Mouse (Mus musculus): Measurements from ENCODE around the gene Dgcr8.
"Not testable (repeated sequence)": the region's sequence is repeated elsewhere in the genome, so short reads cannot be mapped to it uniquely, and the experiment has no call there.

The Dgcr8 gene

DNA sequence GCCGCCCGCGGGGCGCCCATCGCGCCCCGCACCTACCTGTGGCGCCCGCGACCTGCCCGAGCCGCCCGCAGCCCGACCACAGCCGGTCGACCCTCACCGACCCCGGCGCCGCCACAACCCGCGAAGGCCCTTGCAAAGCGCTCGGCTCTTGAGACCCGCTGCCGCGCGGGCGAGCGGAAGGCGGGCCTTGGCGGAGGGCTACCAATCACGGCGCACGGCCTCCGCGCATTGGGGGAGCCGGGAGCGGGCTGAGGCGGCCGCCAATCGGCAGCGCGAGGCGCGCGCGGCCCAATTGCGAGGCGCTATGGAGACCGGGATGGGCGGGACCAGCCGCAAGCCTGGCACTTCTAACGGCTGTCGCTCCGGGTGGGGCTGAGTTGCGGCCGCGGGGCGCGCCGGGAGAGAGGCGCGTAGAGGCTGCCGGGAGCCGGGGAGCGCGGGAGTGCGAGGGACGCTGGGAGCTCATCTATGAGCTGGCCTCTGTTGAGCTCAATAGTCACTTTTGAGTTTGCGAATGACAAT is at the start of gene Dgcr8:
Gene Dgcr8, minus strand, starts transcription at position 180 of the 522 bp plus-strand sequence.
- in situ Hi-C loops (cut with MboI, MseI): no loop called here

GRCm38 (mm10) chr16:18337261-18337660 is 48.2 kb upstream of the Dgcr8 start:
- in situ Hi-C loops (cut with MboI, MseI): no loop called here

GRCm38 (mm10) chr16:18335981-18336380 is 46.9 kb upstream of the Dgcr8 start:
- in situ Hi-C loops (cut with MboI, MseI): no loop called here

DNA sequence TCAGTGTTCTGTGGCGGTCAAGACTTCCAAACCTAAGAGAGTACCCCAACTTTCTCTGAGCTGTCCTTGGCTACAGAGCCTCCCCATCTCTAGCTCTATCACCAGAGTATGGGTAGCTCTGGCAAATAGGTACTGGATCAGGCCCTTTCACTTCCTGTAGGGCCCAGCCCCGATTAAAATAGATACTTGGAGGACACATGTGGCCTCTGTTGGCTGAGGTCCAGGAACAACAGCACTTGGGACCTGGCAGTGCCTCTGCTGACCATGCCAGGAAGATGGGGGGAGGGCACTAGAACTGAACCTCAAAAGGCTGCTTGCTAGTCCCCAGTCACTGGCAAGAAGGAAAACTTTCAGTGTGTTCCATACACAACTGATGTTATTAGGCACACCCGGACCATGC is 44.9 kb upstream of the Dgcr8 start:
- in situ Hi-C loops (cut with MboI, MseI): no loop called here

DNA sequence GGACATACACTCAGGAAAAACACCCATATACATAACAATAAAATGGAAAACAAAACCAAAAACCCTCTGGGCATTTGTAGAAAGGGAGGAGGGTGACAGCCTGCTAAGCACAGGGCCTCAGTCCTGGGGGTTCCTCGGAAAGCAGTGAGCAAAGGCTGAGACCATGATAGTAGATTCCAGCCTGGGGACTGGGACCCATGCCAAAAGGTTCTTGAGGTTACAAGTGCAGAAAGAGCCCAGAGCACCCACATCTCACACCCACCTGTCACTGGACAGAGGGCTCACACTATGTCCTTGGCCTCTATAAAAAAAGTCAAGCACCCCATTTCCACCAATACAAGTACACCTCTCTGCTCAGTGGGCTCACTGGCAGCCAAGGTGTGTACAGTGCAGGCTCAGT is 39.5 kb upstream of the Dgcr8 start:
- in situ Hi-C loops (cut with MboI, MseI): no loop called here

DNA sequence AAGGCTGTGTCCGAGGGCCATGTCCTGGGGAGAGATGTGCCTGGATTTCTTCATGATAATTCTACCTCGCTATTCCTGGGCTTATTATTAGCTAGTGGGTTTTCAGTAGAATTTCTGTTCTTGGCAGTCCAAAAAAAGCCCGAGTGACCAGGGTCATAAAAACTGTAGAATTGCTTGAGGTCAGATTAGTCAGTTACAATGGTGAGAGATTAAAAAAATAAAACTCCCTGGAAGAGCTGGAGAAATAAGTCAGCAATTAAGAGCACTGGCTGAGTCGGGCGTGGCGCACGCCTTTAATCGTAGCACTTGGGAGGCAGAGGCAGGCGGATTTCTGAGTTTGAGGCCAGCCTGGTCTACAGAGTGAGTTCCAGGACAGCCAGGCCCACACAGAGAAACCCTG is 38.9 kb upstream of the Dgcr8 start:
- in situ Hi-C loops (cut with MboI, MseI): no loop called here

GRCm38 (mm10) chr16:18325741-18326140 is 36.7 kb upstream of the Dgcr8 start:
- in situ Hi-C loops (cut with MboI, MseI): no loop called here

DNA sequence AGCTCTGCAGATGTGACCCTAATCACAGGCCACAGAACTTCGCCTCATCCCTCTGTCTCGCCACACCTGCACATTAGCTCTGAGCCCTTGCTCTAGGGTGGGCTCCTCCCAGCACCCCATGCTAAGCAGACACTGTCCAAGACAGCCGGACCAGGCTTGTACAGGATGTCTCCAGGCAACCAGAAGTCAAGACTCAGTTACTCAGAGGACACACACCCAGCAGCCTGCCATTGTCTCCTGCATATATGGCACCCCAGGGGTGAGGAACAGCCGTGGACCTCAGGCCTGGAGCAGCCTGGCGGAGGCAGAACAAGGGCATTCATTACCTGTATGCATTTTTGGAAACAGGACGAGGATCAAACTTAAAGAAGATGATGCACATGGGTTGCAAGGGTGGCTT is 35.0 kb upstream of the Dgcr8 start:
- in situ Hi-C loops (cut with MboI, MseI): no loop called here

- in situ Hi-C loops (cut with MboI, MseI): no loop called here
Observed at GRCm38 (mm10) chr16:18323460-18323859, 34.4 kb upstream of the Dgcr8 start.

DNA sequence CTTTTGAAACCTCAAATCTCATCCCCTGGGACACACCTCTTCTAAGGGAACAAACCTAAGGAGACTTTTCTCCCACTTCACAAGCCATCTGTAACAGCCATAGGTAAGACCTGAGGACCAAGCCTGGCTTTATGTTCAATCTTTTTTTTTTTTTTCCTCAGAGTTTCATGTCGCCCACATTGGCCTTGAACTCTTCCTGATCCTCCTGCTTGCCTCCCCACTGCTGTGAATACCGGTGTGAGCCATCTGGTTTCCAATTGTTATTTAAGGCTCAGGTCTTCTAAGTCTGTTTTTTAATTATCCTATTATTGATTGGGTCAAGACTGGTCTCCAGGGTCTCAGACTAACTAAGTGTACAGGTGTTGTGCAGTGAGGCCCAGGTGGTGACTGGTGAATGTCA is 32.4 kb upstream of the Dgcr8 start:
- in situ Hi-C loops (cut with MboI, MseI): no loop called here

GRCm38 (mm10) chr16:18318992-18319391 is 29.9 kb upstream of the Dgcr8 start:
- in situ Hi-C loops (cut with MboI, MseI): no loop called here

DNA sequence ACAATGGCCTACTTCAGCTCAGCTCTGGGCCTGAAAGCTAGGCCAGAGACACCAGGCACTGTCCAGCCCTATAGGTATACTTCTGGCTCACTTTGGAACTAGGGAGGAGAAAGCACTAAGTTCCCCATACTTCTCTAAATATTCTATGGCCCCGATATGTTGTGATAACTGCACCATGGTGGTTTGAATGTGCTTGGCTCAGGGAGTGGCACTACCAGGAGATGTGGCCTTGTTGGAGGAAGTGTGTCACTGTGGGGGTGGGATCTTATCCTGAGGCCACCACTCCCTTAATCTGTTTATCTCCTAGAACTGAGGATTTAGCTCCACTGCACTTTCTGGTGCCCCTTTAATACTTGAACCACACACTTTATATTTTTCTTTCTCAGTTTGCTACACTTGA is 19.1 kb upstream of the Dgcr8 start:
- in situ Hi-C loops (cut with MboI, MseI): no loop called here

DNA sequence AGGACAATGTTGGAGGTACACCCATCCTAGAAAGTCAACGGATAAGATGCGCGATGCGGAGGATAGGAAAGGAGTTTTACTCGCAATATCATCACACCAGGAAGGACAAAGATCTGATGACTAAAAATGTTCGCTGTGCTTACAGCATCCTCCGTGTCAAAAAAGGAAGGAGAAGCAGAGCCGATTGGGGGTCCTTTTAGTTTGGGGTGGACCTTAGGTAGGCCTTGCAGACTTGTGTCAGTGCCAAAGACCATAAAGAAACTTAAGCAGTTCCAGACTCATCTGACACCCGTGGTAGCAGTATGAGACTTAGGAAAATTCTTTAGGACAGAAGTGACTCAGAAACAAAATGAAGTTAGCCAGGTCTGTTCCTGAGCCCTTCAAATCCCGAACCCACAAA is 568 bp upstream of the Dgcr8 start:
- in situ Hi-C loops (cut with MboI, MseI): not testable (repeated sequence)

DNA sequence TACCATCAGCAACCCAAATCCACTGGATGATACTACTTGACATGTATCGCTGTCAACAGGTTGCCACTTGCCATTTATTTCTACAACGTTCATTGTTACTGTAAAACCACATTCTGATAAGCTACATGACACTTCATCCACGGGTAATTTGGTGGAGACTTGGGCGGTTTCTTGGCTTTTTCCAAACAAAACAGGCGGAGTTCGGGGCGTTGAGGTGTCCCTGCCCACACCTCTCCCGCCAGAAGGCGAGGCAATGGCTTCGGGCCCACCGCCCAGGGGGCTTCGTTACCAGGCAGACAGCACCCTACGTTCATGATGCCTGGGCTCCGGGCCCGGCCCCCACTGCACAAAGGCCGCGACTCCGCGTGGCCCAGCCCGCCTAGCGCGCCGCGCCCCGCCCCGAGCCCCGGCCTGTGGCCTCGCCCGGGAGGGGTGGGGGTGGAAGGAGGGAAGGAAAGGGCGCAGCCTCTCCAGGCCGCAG is 425 bp downstream of the Dgcr8 start:
- in situ Hi-C loops (cut with MboI, MseI): no loop called here

- in situ Hi-C loops (cut with MboI, MseI): no loop called here
Observed at GRCm38 (mm10) chr16:18288166-18288565, 880 bp downstream of the Dgcr8 start.

DNA sequence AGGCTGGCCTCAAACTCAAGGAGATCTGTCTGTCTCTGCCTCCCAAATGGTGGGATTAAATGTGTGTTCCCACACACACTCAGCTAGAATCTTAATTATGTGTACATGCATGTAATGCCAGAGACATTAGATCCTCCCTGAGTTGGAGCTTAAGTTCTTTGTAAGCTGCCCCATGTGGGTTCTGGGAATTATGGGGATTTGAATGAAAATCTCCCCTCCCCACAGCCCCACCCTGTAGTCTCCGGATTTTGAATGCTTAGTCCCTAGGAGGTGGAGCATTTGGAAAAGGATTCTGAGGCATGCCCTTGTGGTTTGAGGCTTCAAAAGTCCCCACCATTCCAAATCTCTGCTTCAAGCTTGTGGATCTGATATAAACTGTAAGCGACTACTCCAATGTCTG is 13.9 kb downstream of the Dgcr8 start:
- in situ Hi-C loops (cut with MboI, MseI): no loop called here

DNA sequence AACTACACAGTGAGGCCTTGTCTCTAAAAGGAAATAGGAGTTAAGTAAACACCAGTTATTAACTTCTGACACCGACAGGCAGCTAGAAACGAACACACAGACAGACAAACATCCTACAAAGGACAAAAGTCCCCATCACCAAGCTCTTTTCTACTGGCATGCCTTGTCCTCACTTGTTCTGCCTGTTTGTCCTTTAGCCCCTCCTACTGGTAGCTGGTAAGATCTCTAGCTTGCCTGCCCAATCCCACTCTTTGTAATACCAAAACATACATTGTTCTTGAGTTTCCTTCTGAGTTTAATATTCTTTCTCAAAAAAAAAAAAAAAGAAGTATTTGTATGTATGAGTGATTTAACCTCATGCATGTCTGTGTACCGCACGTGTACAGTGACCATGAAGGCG is 20.9 kb downstream of the Dgcr8 start:
- in situ Hi-C loops (cut with MboI, MseI): no loop called here

- in situ Hi-C loops (cut with MboI, MseI): no loop called here
Observed at GRCm38 (mm10) chr16:18265024-18265423, 24.0 kb downstream of the Dgcr8 start.

GRCm38 (mm10) chr16:18258221-18258620 is 30.8 kb downstream of the Dgcr8 start, which contains the start of gene Gm49776:
Gene Gm49776, minus strand, starts transcription at chr16:18258321.
- in situ Hi-C loops (cut with MboI, MseI): no loop called here

GRCm38 (mm10) chr16:18253866-18254265 is 35.2 kb downstream of the Dgcr8 start:
- in situ Hi-C loops (cut with MboI, MseI): no loop called here

GRCm38 (mm10) chr16:18252736-18253135 is 36.3 kb downstream of the Dgcr8 start:
- in situ Hi-C loops (cut with MboI, MseI): no loop called here

DNA sequence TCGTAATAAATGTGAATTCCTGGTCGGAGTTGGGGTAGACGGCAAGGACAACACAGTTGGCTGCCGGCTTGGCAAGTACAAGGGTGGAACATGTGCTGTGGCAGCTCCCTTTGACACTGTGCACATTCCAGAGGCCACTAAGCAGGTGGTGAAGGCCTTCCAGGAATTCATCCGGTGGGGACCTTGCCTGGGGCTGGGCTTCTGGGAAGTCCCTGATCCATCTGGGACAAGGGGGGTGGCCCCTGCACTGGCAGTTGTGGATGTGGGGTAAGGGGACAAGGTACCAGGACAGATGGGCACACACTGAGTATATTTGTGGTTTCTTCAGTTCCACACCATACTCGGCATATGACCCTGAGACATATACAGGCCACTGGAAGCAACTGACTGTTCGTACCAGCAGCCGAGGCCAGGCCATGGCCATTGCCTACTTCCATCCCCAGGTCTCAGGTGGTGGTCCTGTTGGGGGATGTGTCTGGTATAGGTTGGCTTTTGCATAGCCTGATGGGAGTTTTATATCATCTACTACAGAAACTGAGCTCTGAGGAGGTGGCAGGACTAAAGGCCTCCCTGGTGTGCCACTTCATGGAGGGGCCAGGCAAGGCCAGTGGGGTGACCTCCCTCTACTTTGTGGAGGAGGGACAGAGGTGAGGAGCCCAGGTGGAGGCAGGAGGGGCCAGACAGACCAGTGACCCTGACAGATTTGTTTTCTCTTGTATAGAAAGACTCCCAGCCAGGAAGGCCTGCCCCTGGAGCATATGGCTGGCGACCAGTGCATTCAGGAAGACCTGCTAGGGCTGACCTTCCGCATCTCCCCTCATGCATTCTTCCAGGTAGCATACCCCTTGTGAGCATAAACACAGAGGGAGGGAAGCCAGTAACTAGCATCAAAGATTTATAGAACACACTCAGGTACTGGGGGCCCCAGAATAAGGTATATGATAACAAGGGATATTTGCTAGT is 37.9 kb downstream of the Dgcr8 start:
- in situ Hi-C loops (cut with MboI, MseI): no loop called here

- in situ Hi-C loops (cut with MboI, MseI): no loop called here
Observed at GRCm38 (mm10) chr16:18250231-18250630, 38.8 kb downstream of the Dgcr8 start.
